Mouse (Mus musculus): ENCODE results near the gene Gm10142. TPM values are rescaled to one million over a fixed set of nuclear protein-coding genes. Genes with fewer than 3 reads are reported as not detected.
"Not testable (repeated sequence)": the region's sequence is repeated elsewhere in the genome, so short reads cannot be mapped to it uniquely, and the experiment has no call there.

The Gm10142 gene
- total RNA-seq (2014; fragmentation: Nextera tagmentation) (not detected in 2 replicates), total RNA-seq (2017) (not detected in 2 replicates)

GRCm38 (mm10) chr10:77715507-77715906, at the start of gene Gm10142:
Gene Gm10142, plus strand, starts transcription at chr10:77715807.
- no peak for ATAC-seq (replicated peaks; ENCODE audit: poor library complexity, severe bottlenecking)

DNA sequence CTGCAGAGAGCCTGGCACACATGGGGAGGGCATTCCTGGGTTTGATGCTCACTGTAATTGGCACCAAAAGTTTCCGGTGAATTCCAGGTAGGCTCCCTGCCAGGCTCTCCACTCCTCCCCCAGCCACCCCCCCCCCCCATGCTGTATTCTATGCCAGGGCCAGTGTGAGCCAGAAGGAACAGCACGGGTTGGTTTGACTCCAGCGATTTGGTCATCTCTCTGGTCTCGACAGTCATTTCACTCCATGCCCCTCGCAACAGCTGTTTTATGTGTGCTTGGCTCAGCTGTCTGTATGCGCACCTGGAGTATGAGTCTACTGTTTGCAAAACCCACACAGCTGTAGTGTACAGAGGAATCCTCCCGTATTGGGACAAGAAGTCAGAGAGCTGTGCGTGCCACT, 49.3 kb upstream of the Gm10142 start:
- ATAC-seq (replicated peaks; ENCODE audit: poor library complexity, severe bottlenecking) = no peak

DNA sequence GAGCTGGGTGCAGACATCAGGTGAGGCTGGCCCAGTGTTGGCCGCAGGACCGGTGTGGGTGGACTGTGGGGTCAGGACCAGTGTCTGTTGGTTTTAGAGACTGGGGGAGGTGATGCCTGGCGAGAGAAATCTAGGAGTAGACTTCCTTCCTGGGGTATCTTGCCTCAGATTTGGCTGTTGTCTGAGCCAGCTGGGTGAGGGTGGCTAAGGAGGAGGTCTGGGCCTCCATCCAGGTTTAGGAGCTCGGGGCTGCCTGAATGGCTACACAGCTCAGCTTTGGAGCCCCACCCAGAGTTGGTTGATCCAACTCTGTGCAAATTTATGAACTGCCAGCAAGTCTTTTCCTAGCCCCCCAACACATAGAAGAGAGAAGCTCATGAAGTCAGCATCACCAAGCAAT, 48.2 kb upstream of the Gm10142 start:
- ATAC-seq (replicated peaks; ENCODE audit: poor library complexity, severe bottlenecking) = no peak

GRCm38 (mm10) chr10:77670710-77671109, 44.9 kb upstream of the Gm10142 start:
- ATAC-seq (replicated peaks; ENCODE audit: poor library complexity, severe bottlenecking) = no peak

DNA sequence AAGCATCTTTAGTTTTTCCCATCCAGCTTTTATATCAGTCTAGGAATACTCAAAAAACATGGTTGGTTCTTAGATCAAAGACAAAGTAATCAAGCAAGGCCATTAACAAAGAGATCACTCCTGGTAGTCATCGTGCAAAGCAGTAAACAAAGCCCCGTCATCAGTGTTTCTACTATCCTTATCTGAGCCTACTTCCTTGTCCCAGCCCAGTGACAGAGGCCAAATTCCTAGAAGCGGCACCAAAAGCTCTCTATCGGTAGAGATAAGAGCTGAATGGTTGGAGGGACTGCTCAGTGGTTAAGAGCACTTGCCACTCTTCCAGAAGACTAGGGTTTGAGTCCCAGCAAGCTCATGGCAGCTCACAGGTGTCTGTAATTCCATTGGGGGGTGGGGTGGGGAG, 44.1 kb upstream of the Gm10142 start:
- ATAC-seq (replicated peaks; ENCODE audit: poor library complexity, severe bottlenecking) = no peak

DNA sequence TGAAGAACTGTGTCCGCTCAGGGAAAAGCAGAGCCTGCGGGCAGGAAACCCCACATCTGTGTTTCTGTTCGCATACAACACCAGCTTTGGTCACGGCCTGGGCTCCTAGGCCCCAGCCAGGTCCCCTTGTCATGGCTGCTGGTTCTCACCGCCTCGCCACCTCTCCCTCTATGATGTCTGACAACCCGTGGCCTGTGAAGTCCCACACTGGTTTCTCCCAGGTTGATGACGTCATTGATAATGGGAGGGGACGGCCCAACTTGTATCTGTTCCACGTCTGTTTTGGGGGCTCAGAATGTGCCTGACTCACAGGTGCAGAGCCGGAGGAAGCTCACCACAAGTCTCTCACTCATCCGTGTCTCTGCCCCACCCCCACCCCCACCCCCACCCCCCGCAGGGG, 41.8 kb upstream of the Gm10142 start:
- ATAC-seq (replicated peaks; ENCODE audit: poor library complexity, severe bottlenecking) = no peak

GRCm38 (mm10) chr10:77677562-77677961, 38.0 kb upstream of the Gm10142 start:
- ATAC-seq (replicated peaks; ENCODE audit: poor library complexity, severe bottlenecking) = no peak; the same call in 1 of the 2 replicates

DNA sequence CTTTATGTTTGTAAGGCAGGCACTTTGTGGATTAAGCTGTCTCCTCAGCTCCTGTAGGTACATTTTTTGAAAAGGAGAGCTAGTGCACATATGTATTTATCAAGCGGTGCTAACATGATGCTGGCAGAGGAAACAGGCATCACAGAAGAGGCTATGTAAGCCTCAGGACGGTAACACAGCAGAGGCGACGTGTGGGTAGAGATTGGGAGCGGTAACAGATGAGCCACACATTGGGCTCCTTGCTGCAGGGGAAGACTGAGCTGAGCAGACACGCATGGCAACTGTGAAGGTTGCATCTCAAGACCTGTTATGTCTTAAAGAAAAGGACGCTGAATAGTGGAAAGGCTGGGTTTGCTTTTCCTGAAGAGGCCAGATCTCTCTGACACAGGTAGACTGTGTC, 32.6 kb upstream of the Gm10142 start:
- no peak for ATAC-seq (replicated peaks; ENCODE audit: poor library complexity, severe bottlenecking)

- ATAC-seq (replicated peaks; ENCODE audit: poor library complexity, severe bottlenecking) = no peak
These were observed 31.4 kb upstream of the Gm10142 start for GRCm38 (mm10) chr10:77684181-77684580.

DNA sequence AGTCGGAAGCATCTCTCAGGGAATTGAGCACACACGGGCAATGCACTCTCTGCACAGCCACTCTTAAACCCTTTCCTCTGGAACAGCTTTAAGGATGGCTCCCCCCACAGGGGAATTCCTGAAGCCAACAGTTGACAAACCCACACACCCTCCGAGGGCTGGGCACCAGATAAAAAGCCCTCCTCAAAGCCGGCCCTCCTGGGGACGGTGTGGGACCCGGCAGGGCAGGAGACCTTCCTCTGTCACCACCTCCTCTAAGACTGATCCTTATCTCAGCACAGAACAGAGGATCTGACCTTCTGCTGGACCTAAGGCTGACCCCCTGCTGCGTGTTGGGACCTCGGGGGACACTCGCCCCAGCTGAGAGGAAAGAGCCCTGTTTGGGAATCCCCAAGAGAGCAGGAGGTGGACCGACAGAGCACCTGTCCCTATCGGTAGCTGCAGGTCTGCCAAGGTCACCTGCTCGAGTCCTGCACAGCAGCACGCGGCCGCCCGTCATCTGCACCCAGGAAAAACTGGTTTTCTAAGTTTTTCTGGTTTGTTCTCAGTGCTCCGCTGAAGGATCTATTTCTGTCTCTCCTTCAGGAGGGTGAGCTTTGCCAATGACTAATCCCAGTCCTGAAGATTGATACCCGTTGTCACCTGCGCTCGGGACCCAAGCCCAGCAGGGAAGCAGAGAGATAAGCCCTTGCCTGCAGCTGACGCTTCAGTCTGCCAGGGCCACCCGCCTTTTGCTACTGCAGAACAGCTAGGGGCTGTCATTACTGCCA, 29.5 kb upstream of the Gm10142 start, which contains the start of gene Tspear:
Gene Tspear (plus strand): TSS at position 675 of the 770 bp plus-strand sequence.
- no peak for ATAC-seq (replicated peaks; ENCODE audit: poor library complexity, severe bottlenecking)

DNA sequence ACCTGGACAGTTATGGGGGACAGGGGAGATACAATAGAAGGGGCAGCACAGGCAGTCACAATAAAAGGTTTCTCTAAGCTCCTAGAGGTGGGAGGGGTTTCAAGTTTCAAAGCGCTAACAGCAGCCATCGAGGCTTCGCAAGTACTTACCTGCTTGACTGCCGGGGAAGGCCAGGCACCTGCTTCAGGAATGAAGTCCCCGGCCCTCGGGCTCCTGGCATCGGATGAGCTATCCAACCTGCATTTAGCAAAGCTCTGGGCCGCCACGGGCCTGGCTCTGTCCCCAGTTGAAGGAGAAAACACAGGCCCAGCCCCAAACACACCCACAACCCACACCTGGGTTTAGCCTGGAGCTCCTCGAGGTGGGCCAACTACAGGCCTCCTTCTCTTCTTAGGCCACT, 28.6 kb upstream of the Gm10142 start:
- no peak for ATAC-seq (replicated peaks; ENCODE audit: poor library complexity, severe bottlenecking)

DNA sequence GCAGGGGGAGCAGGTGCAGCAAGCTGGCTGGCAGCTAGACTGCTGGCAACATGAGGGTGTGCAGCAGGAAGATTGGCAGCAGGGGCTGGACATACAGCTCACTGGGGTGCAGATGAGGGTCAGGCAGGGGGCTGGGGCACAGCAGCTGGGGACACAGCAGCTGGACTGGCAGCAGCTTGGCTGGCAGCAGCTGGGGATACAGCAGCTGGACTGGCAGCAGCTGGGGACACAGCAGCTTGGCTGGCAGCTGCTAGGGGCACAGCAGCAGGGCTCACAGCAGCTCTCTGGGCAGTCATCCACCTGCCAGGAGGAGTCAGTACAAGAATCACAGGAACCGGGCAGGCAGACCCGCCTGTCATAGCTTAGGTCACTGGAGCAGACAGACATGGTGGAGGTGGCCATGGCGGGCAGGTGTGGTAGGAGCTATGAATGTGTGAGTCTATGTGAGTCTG, 25.2 kb upstream of the Gm10142 start, which contains the start of gene Gm19402:
Gene Gm19402 (minus strand): TSS at position 402 of the 452 bp plus-strand sequence.
- ATAC-seq (replicated peaks; ENCODE audit: poor library complexity, severe bottlenecking) = not testable (repeated sequence)

DNA sequence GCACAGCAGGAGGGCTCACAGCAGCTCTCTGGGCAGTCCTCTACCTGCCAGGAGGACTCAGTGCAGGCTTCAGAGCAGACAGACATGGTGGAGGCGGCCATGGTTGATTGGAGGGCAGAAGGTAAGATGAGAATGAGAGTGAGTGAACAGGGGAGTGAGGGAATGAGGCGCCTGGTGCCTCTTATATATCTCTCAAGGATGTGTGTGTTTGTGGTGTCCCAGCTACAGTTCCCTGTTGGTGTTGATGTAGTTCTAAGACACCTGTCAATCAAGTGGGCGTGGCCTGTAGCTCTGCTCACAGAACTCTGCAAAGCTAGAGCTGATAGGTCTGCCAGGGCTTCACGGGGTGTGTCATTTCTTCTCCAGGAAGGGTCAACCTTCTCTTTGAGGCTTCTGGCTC, 18.5 kb upstream of the Gm10142 start, which contains the start of gene Gm9508:
Gene Gm9508 (minus strand): TSS at position 101 of the 400 bp plus-strand sequence.
- ATAC-seq (replicated peaks; ENCODE audit: poor library complexity, severe bottlenecking) = no peak

DNA sequence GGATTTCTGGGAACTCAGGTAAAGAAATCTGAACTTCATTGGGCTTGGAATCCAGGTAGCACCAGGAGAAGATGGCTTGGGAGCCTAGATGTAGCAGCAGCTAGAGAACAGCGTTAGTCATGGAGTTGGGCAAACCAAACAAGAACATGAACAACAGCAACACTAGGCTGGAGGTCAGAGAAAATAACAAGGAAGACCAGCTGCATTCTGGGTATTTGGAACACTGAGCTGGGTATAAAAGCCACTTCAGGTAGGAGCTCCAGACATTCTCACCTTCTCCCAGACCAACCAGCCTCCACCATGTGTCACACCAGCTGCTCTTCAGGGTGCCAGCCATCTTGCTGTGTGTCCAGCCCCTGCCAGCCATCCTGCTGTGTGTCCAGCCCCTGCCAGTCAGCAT, 9.3 kb upstream of the Gm10142 start, which contains the start of gene Gm10272:
Gene Gm10272 (plus strand): TSS at position 301 of the 400 bp plus-strand sequence.
- ATAC-seq (replicated peaks; ENCODE audit: poor library complexity, severe bottlenecking) = no peak

- no peak for ATAC-seq (replicated peaks; ENCODE audit: poor library complexity, severe bottlenecking)
These were observed 5.8 kb upstream of the Gm10142 start for GRCm38 (mm10) chr10:77709831-77710230.

DNA sequence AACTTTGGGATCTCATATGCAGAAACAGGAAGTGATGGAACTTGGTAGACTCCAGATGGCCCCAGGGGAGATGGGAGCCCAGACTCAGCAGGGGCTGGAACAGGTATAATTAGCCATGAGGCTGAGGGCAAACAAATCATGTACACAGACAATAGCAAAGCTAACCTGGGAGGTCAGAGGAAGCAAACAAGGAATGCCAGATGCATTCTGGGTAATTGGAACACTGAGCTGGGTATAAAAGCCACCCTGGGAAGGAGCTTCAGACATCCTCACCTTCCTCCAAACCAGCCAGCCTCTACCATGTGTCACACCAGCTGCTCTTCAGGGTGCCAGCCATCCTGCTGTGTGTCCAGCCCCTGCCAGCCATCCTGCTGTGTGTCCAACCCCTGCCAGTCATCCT, 4.5 kb upstream of the Gm10142 start, which contains the start of gene Gm10024:
Gene Gm10024 (plus strand): TSS at position 301 of the 400 bp plus-strand sequence.
- not testable (repeated sequence) for ATAC-seq (replicated peaks; ENCODE audit: poor library complexity, severe bottlenecking)

DNA sequence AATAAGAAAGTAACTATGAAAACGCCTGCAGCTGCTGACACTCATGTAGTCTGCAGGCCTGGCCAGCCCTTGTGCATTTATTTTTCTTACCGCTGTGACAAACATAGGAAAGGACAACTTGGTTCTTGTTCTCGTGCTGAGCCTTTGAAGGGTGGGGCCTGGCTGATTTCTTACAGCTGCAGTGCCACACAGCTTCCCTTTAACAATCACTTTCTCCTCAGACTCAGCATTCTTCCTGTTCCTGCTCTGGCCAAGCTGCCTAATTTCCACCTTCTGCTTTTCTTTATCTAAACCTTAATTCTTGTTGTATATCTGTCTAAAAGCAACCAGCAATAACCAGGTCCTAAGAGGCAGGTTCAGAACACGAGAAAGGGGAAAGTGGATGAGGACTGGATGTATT, 1.9 kb upstream of the Gm10142 start:
- ATAC-seq (replicated peaks; ENCODE audit: poor library complexity, severe bottlenecking) = no peak

DNA sequence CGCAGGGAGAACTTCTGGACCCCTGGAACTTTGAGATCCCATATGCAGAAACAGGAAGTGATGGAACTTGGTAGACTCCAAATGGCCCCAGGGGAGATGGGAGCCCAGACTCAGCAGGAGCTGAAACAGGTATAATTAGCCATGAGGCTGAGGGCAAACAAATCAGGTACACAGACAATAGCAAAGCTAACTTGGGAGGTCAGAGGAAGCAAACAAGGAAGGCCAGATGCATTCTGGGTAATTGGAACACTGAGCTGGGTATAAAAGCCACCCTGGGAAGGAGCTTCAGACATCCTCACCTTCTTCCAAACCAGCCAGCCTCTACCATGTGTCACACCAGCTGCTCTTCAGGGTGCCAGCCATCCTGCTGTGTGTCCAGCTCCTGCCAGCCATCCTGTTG, 4.7 kb downstream of the Gm10142 start, which contains the start of gene Krtap12-1:
Gene Krtap12-1 (plus strand): TSS at position 301 of the 400 bp plus-strand sequence.
- not testable (repeated sequence) for ATAC-seq (replicated peaks; ENCODE audit: poor library complexity, severe bottlenecking)

GRCm38 (mm10) chr10:77724855-77725254, 9.2 kb downstream of the Gm10142 start:
- no peak for ATAC-seq (replicated peaks; ENCODE audit: poor library complexity, severe bottlenecking)

GRCm38 (mm10) chr10:77726186-77726585, 10.6 kb downstream of the Gm10142 start, which contains the start of gene Gm10100:
Gene Gm10100, plus strand, starts transcription at chr10:77726486.
- ATAC-seq (replicated peaks; ENCODE audit: poor library complexity, severe bottlenecking) = no peak

GRCm38 (mm10) chr10:77728280-77728679, 12.7 kb downstream of the Gm10142 start:
- ATAC-seq (replicated peaks; ENCODE audit: poor library complexity, severe bottlenecking) = no peak
